Mouse (Mus musculus) macrophage (primary cell): ENCODE data around the gene Cops8. TPM values are rescaled to one million over a fixed set of nuclear protein-coding genes. Genes with fewer than 3 reads are reported as not detected.
A peak's percentile ranks its signal among the peaks of the same experiment; 100 is the strongest.

Experiments
- H3K27ac ChIP-seq: fragments of 350-480 bp; formaldehyde crosslinking; 2 replicates; pipeline ENCODE4 v1.9.0; 2021
- H3K36me3 ChIP-seq: fragments of 350-480 bp; formaldehyde crosslinking; 2 replicates; pipeline ENCODE4 v1.9.0; 2021; ENCODE audit errors: inconsistent target
- H3K4me3 ChIP-seq: fragments of 350-480 bp; formaldehyde crosslinking; 2 replicates; pipeline ENCODE4 v1.9.0; 2021; ENCODE audit errors: inconsistent target
- H3K79me2 ChIP-seq: fragments of 350-480 bp; formaldehyde crosslinking; 2 replicates; pipeline ENCODE4 v1.9.0; 2021; ENCODE audit errors: inconsistent target
- WGBS: methylation state at CpG from one replicate; pipeline ENCODE4 v1.1.7; 2026; ENCODE audit warnings: inconsistent platforms; ENCODE audit not compliant: missing documents; 5-methylcytosine and 5-hydroxymethylcytosine counted together
- polyA plus RNA-seq: library from polyadenylated mRNA; stranded (reverse); fragments of 250-400 nt; gene quantifications from 3 replicates; pipeline ENCODE4 v1.2.4, GENCODE M21; 2018; ENCODE audit warnings: inconsistent platforms
- total RNA-seq, 78 experiments: library from RNA; depleted of rRNA; stranded (reverse); fragments of 250-400 nt; gene quantifications; 1 replicate in 9 of 78; 2 replicates in 24 of 78; 3 replicates in 43 of 78; 4 replicates in 2 of 78; pipeline ENCODE4 v1.2.4; 2018; ENCODE audit warnings: inconsistent platforms in 56 of 78

The Cops8 gene
- total RNA-seq (2018; cell fraction: chromatin; rRNA removed), result 10 to 100 TPM; 29.8 to 77.0 (median 59.0) TPM
- 10 to 100 TPM; 36.1 to 51.2 (median 41.1) TPM for total RNA-seq (2018; cell fraction: cytosol; rRNA removed)
- total RNA-seq (2018; cell fraction: nucleus; rRNA removed), result 10 to 100 TPM; 24.1 to 72.0 (median 51.7) TPM
- 30.9 to 50.1 TPM (median 34.3 TPM) in 3 replicates for polyA plus RNA-seq

GRCm38 (mm10) chr1:90602759-90603560 is at the start of gene Cops8:
Gene Cops8 (plus strand): TSS chr1:90602981.
- H3K79me2 ChIP-seq, result peaks cover 44% of the 10 kb centered on the region
- peak within 1 kb of the TSS; percentile 93 for H3K4me3 ChIP-seq
- WGBS, result 6% methylated on average over 43 of the region's 48 CpGs
- H3K36me3 ChIP-seq, result peaks cover 23% of the 10 kb centered on the region
- peak within 1 kb of the TSS; percentile 28 for H3K27ac ChIP-seq

DNA sequence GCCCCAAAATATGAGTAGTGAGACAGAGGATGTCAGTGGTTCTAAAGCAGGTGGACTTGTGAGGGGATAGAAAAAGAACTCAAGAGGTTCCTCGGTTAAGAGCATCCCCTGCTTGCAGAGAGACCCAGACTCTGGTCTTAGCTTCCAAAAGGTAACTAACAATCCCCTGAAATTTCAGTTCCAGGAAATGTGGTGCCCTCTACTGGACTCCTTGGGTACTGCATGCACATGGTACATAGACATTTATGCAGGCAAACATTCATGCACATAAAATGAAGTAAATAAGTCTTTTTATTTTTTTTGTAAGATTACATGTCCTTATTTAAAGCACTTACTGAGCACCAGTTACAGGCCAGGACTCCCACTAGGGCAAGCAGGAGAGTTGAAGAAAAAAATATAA is 45.6 kb upstream of the Cops8 start:
- no peak overlapping the region for H3K27ac ChIP-seq
- no peaks in the 10 kb centered on the region for H3K79me2 ChIP-seq
- no peak overlapping the region for H3K4me3 ChIP-seq
- H3K36me3 ChIP-seq, result no peaks in the 10 kb centered on the region
- 92% methylated on average over 1 of the region's 1 CpGs for WGBS

GRCm38 (mm10) chr1:90560942-90561726 is 41.6 kb upstream of the Cops8 start:
- Histone ChIP-seq H3K79me2 (no peaks in the 10 kb centered on the region), H3K36me3 (no peaks in the 10 kb centered on the region), H3K4me3 (no peak overlapping the region), H3K27ac (no peak overlapping the region)
- WGBS, result 86% methylated on average over 5 of the region's 5 CpGs

DNA sequence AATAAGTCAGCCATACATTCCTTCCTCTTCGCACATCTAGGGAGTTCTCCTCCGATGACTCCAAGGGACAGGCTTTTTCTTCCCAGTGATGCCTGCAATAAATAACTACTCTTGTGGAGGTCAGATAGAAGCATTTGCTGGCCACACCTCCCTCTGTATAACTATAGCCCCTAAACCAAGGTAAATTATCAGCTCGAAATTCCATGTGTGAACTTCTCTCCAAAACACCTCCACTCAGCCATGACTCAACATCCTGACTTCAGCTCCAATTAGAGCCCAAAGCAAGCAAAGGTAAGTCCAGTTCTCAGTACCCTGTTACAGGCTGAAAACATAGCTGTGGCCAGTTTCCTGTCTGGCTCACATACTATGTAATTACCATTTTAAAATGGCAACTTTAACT is 38.8 kb upstream of the Cops8 start:
- Histone ChIP-seq H3K4me3 (no peak overlapping the region), H3K27ac (no peak overlapping the region), H3K79me2 (no peaks in the 10 kb centered on the region), H3K36me3 (no peaks in the 10 kb centered on the region)
- 89% methylated on average over 3 of the region's 3 CpGs for WGBS

- no peak overlapping the region for H3K27ac ChIP-seq
- no peak overlapping the region for H3K4me3 ChIP-seq
- no peaks in the 10 kb centered on the region for H3K79me2 ChIP-seq
- 84% methylated on average over 15 of the region's 15 CpGs for WGBS
- H3K36me3 ChIP-seq, result no peaks in the 10 kb centered on the region
Observed at GRCm38 (mm10) chr1:90566664-90567440, 35.9 kb upstream of the Cops8 start.

GRCm38 (mm10) chr1:90573831-90574230 is 28.9 kb upstream of the Cops8 start:
- WGBS, result 81% methylated on average over 6 of the region's 6 CpGs
- Histone ChIP-seq H3K4me3 (no peak overlapping the region), H3K36me3 (no peaks in the 10 kb centered on the region), H3K79me2 (no peaks in the 10 kb centered on the region), H3K27ac (no peak overlapping the region)

DNA sequence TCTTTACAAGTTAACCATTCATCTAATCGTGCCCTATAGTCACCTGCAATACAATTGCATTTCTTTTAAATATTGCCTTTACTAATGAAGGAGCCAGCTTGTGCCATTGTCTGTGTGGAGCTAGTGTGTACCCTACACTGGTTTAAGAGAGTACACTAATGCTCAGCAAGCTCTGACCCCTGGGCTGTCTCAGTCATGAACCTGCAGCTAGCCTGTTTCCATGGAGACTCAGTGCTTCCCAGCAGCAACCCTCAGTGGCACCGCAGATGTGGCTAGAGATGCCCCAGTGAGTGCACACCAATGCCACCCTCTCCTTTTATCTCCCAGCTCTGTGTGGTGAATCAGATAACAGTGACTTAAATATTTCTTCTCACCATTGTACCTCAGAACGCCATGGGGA is 27.9 kb upstream of the Cops8 start:
- Histone ChIP-seq H3K27ac (no peak overlapping the region), H3K4me3 (no peak overlapping the region), H3K36me3 (no peaks in the 10 kb centered on the region), H3K79me2 (no peaks in the 10 kb centered on the region)
- 69% methylated on average over 3 of the region's 3 CpGs for WGBS

- Histone ChIP-seq H3K79me2 (no peaks in the 10 kb centered on the region), H3K27ac (no peak overlapping the region), H3K4me3 (no peak overlapping the region), H3K36me3 (no peaks in the 10 kb centered on the region)
- WGBS, result 70% methylated on average over 5 of the region's 5 CpGs
Observed at GRCm38 (mm10) chr1:90577417-90577816, 25.4 kb upstream of the Cops8 start.

DNA sequence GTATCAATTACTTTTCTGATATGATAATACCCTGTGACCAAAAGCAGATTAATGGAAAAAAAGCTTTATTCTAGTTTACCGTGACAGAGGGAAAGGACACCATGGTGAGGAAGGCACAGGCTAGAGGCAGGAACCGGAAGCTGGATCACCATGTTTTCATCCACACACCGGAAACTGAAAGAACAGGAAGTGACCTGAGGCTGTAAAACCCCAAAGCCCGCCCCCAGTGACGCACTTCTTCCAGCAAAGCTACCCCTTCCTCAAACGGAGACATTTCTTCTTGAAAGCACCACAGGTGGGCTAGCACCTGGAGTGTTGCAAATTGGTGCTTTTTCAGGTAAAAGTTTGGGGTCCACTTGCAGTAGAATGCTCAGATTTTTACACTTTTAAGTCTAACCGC is 20.1 kb upstream of the Cops8 start:
- H3K36me3 ChIP-seq, result no peaks in the 10 kb centered on the region
- no peak overlapping the region for H3K4me3 ChIP-seq
- H3K27ac ChIP-seq, result no peak overlapping the region
- no peaks in the 10 kb centered on the region for H3K79me2 ChIP-seq
- 61% methylated on average over 7 of the region's 7 CpGs for WGBS

DNA sequence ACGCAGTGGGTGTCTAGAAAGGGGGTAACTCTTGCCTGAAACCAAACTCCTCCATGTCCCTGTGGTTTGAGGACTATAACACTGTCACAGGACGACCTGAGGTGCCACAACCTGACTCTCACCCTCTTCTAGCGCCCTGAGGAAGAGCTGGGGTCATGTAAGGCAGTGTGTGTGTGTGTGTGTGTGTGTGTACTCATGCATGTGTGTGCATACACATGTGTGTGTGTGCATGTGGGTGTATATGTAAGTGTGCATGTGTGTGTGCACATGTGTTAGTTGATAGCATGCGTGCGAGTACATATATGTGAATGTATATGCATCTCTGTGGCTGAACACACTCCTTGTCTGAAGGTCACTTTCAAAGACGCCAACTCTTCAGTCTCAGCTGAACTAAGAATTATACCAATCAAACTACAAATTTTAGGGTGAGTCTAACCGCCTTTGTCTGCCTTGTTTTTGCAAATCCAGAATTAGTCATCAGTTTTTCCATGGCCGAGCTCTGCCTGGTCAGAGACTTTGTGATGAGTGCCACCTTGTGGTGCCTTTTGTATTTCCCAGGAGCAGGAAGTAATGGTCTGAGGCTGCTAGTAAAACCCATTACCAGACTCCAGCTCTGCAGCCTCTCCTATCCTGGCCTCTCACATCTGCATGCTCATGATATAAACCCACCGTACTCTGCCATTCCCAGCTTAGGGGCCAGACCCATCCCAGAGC is 14.6 kb upstream of the Cops8 start:
- Histone ChIP-seq H3K79me2 (no peaks in the 10 kb centered on the region), H3K36me3 (no peaks in the 10 kb centered on the region), H3K4me3 (no peak overlapping the region), H3K27ac (no peak overlapping the region)
- 57% methylated on average over 9 of the region's 9 CpGs for WGBS

- WGBS, result 68% methylated on average over 2 of the region's 2 CpGs
- Histone ChIP-seq H3K36me3 (no peaks in the 10 kb centered on the region), H3K27ac (no peak overlapping the region), H3K79me2 (no peaks in the 10 kb centered on the region), H3K4me3 (no peak overlapping the region)
Observed at GRCm38 (mm10) chr1:90590797-90591196, 12.0 kb upstream of the Cops8 start.

DNA sequence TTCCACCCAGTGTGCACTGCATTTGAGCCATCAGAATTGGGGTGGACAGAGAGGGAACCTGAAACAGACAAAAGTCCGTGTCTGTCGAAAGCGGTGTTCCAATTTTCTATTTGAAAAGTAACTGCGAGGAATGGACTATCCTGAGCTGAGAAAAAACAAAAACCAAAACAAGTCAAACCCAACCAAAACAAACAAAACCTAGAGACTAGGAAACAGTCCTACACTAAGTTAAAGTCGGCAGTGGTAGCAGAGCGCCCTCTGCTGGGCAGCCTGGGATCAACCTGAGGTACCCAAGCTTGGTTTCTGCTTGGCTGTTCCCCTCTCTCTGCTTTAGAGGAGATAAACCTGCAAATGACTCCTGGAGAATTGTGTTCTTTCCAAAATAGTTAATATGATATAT is 10.0 kb upstream of the Cops8 start:
- WGBS, result 17% methylated on average over 6 of the region's 6 CpGs
- Histone ChIP-seq H3K79me2 (no peaks in the 10 kb centered on the region), H3K4me3 (no peak overlapping the region), H3K36me3 (no peaks in the 10 kb centered on the region), H3K27ac (no peak overlapping the region)

GRCm38 (mm10) chr1:90599226-90599625 is 3.6 kb upstream of the Cops8 start:
- Histone ChIP-seq H3K79me2 (peaks cover 8% of the 10 kb centered on the region), H3K36me3 (no peaks in the 10 kb centered on the region), H3K27ac (no peak overlapping the region), H3K4me3 (no peak overlapping the region)
- WGBS, result 28% methylated on average over 3 of the region's 3 CpGs

- Histone ChIP-seq H3K4me3 (no peak overlapping the region), H3K27ac (no peak overlapping the region), H3K79me2 (peaks cover 27% of the 10 kb centered on the region), H3K36me3 (0 out of 2 replicates have a peak, but pooled peaks cover 4% of the 10 kb centered on the region)
- 87% methylated on average over 3 of the region's 3 CpGs for whole genome bisulfite sequencing
Observed at GRCm38 (mm10) chr1:90601096-90601495, 1.7 kb upstream of the Cops8 start.
